Mouse (Mus musculus) adrenal gland, postnatal 10 days (tissue): ENCODE data around the gene Baz2a. TPM values are rescaled to one million over a fixed set of nuclear protein-coding genes. Genes with fewer than 3 reads are reported as not detected.
"Not testable (repeated sequence)": the region's sequence is repeated elsewhere in the genome, so short reads cannot be mapped to it uniquely, and the experiment has no call there.

Experiments used
- DNase-seq: peaks from one replicate; pipeline ENCODE4 v3.0.0; 2021; ENCODE audit warnings: mixed read lengths
- long read RNA-seq, 2 experiments: library from polyadenylated mRNA; stranded (forward); transcript quantifications; one replicate each; pipeline ENCODE4 v2.0.0; 2021
- total RNA-seq, 2 experiments: library from RNA; stranded (reverse); gene quantifications; 2 replicates each; pipeline ENCODE4 v1.2.3; 2021

Gene Baz2a
- total RNA-seq: 10 to 100 TPM; 37.1 to 51.9 TPM
- long read RNA-seq, experiment 1, partial matches to known transcripts: 0 of 6 reads
- long read RNA-seq, experiment 1, other reads (novel, unspliced or antisense): 6 of 6 reads
- long read RNA-seq, experiment 2, partial matches to known transcripts: 1 of 6 reads
- long read RNA-seq, experiment 2, other reads (novel, unspliced or antisense): 5 of 6 reads

DNA sequence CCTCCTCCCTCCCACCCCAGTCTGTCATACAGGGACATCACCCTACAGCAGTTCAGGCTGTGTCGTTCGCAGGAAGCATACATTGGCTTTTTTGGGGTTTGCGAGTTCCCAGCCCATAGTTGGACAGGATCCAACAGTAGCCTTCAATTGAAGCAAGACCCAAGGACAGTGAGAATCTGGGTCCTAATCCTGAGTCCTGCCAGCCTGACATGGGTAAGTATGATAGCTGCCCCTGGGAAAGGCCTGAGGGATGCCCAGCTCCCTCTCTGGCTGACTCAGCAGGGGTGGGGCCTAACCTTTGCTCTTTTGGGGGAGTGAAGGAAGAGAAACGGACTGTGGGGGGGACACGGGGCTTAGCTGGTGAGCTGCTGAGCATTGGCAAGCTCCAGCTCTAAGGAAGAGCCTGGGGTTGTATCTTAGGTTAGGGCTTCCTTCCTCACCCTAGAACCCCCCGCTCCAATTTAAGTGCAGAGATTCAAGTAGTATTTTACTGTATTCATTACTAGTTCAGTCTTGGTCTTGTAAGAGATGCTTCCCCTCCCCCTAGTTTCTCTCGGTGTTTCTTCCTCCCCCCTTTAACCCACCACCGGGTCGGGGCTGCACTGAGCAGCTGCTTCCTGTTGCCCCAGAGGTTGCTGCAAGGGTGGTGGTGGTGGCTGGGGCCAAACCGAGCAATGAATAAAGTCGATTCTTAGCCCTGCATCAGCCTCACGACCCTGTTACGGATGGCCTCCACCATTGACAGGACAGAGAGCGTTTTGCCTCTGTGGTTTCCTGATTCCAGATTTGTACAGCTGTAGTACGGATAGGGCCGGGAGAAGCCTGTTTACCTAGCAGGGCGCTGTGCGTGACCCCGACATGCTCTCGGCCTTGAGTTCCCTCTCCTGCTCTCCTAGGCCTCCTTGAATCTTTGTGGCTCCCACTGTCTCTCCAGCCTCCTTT, at the start of gene Baz2a:
TSS of gene Baz2a (plus strand) at position 14 of the 942 bp plus-strand sequence.
- DNase-seq: peak; percentile 80

- DNase-seq: no peak
Measured at GRCm38 (mm10) chr10:128041636-128042035, 49.7 kb upstream of the Baz2a start.

- DNase-seq: no peak
Measured at GRCm38 (mm10) chr10:128042466-128042865, 48.9 kb upstream of the Baz2a start.

DNA sequence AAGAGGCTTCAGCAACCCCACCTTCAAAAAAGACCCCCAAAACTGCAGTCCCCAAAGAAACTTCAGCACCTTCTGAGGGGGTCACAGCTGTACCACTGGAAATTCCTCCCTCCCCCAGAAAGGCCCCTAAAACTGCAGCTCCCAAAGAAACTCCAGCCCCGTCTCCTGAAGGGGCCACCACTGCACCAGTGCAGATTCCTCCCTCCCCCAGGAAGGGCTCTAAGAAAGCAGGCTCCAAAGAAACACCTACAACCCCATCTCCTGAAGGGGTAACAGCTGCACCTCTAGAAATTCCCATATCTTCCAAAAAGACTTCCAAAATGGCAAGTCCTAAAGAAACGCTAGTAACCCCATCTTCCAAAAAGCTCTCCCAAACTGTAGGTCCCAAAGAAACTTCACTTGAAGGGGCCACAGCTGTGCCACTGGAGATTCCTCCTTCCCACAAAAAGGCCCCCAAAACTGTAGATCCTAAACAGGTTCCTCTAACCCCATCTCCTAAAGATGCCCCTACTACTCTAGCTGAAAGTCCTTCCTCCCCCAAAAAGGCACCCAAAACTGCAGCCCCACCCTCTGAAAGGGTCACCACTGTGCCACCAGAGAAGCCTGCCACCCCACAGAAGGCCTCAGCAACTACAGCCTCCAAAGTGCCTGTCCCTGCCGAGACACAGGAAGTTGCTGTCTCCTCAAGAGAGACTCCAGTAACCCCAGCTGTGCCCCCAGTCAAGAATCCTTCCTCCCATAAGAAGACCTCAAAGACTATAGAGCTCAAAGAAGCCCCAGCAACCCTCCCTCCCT, 48.1 kb upstream of the Baz2a start:
- no peak for DNase-seq

GRCm38 (mm10) chr10:128048157-128048556, 43.2 kb upstream of the Baz2a start:
- DNase-seq: no peak

DNA sequence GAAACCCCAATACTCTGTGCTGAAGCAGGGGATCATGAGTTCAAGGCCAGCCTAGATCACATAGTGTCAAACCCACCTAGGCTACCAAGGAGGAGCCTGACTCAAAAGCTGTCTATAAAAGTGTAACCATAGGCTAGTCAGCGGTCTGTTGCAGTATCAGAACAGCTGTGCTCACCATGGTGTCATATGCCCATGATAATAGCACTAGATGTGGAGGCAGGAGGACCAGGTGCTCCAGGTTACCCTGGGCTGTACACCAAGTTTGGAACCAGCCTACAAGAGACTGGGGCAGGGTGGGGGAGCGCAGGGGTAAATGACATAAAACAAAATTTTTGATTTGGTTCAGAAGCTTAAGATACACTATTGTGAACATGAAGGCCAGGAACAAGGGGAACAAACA, 41.6 kb upstream of the Baz2a start:
- DNase-seq: no peak

- no peak for DNase-seq
Measured at GRCm38 (mm10) chr10:128050355-128050754, 41.0 kb upstream of the Baz2a start.

- no peak for DNase-seq
Measured at GRCm38 (mm10) chr10:128051589-128051988, 39.8 kb upstream of the Baz2a start.

GRCm38 (mm10) chr10:128052136-128052535, 39.2 kb upstream of the Baz2a start:
- DNase-seq: not testable (repeated sequence)

DNA sequence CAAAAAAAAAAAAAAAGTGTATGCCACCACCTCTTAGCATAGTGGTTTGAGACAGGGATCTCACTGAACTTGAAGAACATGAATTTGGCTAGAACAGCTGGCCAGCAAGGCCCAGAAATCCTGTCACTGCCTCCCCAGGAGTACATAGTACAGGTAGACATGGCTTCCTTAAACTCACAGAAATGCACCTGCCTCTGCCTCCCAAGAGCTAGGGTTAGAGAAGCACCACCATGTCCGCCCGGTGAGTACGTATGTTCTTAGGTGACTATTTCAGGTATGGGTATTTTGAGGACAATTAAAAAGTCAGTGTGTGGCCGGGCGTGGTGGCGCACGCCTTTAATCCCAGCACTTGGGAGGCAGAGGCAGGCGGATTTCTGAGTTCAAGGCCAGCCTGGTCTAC, 38.4 kb upstream of the Baz2a start:
- DNase-seq: no peak

DNA sequence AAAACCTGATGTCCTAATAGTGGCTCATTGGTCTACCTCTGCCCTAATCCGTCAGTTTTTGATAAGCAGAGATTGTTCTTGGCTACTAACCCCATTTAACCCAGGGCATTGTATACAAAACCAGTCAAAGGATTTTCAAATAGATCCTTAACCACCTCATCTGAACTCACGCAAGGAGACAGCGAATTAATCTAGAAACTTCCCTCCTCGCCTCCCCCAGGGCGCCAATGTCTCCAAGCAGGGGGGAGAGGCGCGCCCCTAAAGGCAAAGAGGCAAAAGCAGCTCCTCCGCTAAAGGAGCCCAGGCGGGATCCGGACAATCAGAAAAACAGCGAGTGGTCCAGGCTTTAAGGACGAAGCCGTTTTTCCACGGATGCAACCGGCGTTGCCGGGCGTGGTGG, 33.2 kb upstream of the Baz2a start:
- no peak for DNase-seq

- DNase-seq: peak; percentile 99
Measured at GRCm38 (mm10) chr10:128058601-128059151, 32.7 kb upstream of the Baz2a start, which contains the start of gene Ptges3. TSS of gene Ptges3 (plus strand) at chr10:128058954.

DNA sequence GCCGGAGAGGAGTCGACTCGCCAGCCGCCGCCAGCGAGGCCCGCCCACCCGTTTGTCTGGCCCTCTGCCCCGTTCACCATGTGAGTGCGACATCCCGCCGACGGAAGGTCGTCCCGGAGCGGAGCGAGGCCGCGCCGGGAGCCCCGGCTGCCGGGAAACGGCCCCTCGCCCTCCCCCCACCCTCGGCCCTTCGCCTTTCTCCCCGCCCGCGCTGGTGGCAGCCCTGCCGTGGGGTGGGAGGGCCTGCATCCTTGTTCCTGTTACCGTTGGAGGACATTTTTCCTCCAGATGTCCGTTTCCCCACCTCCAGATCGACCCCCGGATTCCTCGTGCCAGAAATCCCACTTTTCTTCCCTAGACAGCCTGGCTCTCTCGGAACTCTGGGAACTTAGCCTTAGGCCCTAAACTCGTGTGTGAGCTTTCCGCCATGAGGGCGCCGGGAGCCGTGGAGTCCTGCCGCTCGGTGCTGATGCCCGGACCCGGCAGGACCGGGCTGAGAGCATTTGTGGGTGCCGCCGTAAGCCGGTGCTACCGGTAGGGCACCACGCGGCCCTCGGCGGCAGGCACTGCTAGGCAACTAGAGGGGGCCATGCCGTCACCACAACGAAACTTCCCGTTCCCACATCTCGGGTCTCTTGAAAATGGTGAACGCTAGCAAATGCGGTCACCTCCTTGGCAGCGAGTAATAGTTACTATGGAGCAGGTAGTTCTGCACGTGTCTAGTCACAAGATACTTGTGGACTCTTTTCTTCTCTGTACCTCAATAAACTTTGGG, 32.0 kb upstream of the Baz2a start:
- DNase-seq: peak; percentile 67

DNA sequence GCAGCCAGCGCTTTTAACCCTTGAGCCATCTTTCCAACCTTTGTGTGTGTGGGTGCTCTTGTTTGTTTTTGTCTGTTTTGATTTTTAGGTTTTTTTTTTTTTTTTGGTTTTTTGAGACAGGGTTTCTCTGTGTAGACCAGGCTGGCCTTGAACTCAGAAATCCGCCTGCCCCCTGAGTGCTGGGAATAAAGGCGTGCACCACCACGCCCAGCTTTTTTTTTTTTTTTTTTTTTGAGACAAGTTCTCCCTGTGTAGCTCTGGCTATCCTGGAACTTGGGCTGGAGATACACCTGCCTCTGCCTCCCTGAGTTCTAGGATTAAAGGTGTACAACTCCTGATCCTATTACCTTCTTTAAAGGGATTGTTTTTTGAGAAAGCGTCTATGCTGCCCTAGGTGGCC, 30.3 kb upstream of the Baz2a start:
- DNase-seq: no peak

- no peak for DNase-seq
Measured at GRCm38 (mm10) chr10:128062221-128062989, 29.0 kb upstream of the Baz2a start.

- no peak for DNase-seq
Measured at GRCm38 (mm10) chr10:128066072-128066471, 25.3 kb upstream of the Baz2a start.

DNA sequence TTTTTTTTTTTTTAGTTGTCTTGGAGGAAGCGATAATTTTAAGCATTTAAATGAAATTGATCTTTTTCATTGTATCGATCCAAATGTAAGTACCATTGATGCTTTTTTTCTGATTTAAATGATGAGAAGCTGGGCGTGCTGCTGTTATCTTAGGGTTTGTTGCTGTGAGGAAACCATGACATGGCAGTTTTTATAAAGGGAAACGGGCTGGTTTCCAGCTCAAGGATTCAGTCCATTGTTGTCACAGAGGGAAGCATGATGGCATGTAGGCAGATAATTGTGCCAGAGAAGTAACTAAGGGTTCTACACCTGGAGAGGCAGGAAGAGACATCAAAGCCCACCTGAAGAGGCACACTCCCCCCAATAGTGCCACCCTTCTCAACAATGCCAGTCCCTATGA, 22.2 kb upstream of the Baz2a start:
- DNase-seq: no peak

- not testable (repeated sequence) for DNase-seq
Measured at GRCm38 (mm10) chr10:128070432-128070831, 20.9 kb upstream of the Baz2a start.

DNA sequence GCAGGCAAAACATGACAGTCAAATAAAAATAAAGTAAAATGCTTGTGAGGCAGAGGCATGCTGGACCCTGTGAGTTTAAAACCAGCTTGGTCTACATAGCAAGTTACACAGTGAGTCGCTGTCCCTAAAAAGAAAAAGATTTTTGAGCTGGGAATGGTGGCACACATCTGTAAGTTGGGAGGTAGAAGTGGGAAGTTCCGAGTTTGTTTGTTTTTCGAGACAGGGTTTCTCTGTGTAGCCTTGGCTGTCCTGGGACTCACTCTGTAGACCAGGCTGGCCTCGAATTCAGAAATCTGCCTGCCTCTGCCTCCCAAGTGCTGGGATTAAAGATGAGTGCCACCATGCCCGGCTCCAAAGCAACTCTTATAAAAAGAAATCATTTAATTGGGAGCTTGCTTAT, 13.1 kb upstream of the Baz2a start:
- DNase-seq: not testable (repeated sequence)

DNA sequence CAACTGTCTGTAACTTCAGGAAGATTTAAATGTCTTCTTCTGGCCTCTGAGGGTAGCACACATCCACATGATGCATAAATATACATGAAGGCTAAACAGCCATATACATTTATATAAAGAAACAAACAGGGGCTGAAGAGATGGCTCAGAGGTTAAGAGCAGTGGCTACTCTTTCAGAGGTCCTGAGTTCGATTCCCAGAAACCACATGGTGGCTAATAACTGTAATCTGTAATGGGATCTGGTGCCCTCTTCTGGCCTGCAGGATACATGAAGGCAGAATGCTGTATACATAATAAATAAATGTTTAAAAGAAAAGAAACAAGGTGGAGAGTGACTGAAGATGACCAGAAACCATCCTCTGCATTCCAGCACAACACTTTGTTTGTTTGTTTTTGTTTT, 10.9 kb upstream of the Baz2a start:
- no peak for DNase-seq
